ENCODE assay signal across 16 mouse cellular contexts in the genomic region with DNA sequence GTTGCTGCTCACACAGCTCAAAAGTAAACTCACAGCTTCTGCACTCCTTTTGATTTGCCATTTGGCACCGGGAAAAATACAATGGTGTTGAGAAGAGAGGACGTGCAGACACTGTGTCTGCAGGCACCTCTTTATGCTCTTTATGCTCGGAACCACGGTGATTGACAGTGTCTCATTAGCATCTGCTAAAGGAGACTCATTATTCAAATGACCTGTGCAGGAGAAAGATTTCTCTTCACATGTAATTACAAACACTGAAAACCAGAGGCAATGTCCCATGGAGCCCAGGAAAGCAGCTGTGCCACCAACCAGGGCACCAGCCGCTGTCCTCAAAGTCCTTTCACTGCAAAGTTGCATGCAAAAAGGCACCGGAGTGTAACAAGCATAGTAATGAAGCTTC.
A peak's percentile ranks its signal among the peaks of the same experiment; 100 is the strongest.
DNase-seq lines count a peak whose midpoint lies in the region; ATAC-seq lines count a peak whose summit lies in the region.
"Had no signal": no experiment of that assay in that cellular context is flagged by ENCODE, and none has a peak within 500 bp of the region (broad histone marks: within the 10 kb centered on the region; RNA-seq: fewer than 3 reads in every experiment).

No protein-coding gene starts in this region.

- H3K4me3 ChIP-seq in forebrain, embryonic 13.5 days, result no peak overlapping the region
- H3K4me3 ChIP-seq in hindbrain, embryonic 15.5 days, result no peak overlapping the region
- H3K4me3 ChIP-seq in neural tube, embryonic 13.5 days, result no peak overlapping the region
- H3K4me3 ChIP-seq: heart, embryonic 12.5 days; liver, embryonic 12.5 days had no signal

- DNase-seq in frontal cortex, postnatal 25 days (ENCODE audit: low spot score in 2 of 2), result no peak
- no peak for DNase-seq in lung, adult 18-20 months
- DNase-seq in urinary bladder, postnatal 14 days (ENCODE audit: low spot score), result no peak
- no peak for DNase-seq in layer of hippocampus, adult 18-20 months (ENCODE audit: low spot score in 2 of 2)
- DNase-seq: cerebellum, adult 18-20 months; heart, postnatal 4 days; kidney, adult 8-10 months; right cerebral cortex, postnatal 25 days had no signal

- H3K4me2 ChIP-seq in forebrain, embryonic 13.5 days, result peak overlapping the region; percentile 23; the same call in 1 of the 2 replicates
- H3K4me2 ChIP-seq in hindbrain, embryonic 15.5 days, result no peak overlapping the region
- H3K4me2 ChIP-seq in neural tube, embryonic 13.5 days, result peak overlapping the region; percentile 21; the same call in 1 of the 2 replicates
- H3K4me2 ChIP-seq: heart, embryonic 12.5 days; liver, embryonic 12.5 days had no signal

- H3K4me1 ChIP-seq in forebrain, embryonic 13.5 days, result peaks cover 27% of the 10 kb centered on the region
- H3K4me1 ChIP-seq in hindbrain, embryonic 15.5 days (replicated peaks), result peaks cover 17% of the 10 kb centered on the region; the same call in 1 of the 2 replicates
- H3K4me1 ChIP-seq in neural tube, embryonic 13.5 days (replicated peaks), result peaks cover 25% of the 10 kb centered on the region
- H3K4me1 ChIP-seq: heart, embryonic 12.5 days; liver, embryonic 12.5 days had no signal

- H3K36me3 ChIP-seq in forebrain, embryonic 13.5 days (ENCODE audit: poor library complexity, severe bottlenecking), result no peaks in the 10 kb centered on the region
- H3K36me3 ChIP-seq in hindbrain, embryonic 15.5 days, result no peaks in the 10 kb centered on the region
- no peaks in the 10 kb centered on the region for H3K36me3 ChIP-seq in neural tube, embryonic 13.5 days
- H3K36me3 ChIP-seq: heart, embryonic 12.5 days; liver, embryonic 12.5 days had no signal

- H3K27me3 ChIP-seq in forebrain, embryonic 13.5 days, result no peaks in the 10 kb centered on the region
- H3K27me3 ChIP-seq in hindbrain, embryonic 15.5 days, result no peaks in the 10 kb centered on the region
- H3K27me3 ChIP-seq in neural tube, embryonic 13.5 days, result no peaks in the 10 kb centered on the region
- H3K27me3 ChIP-seq: heart, embryonic 12.5 days; liver, embryonic 12.5 days; Patski had no signal

- 9% methylated on average over 6 of the region's 6 CpGs for WGBS in forebrain, embryonic 13.5 days
- WGBS in hindbrain, embryonic 15.5 days, result 7% methylated on average over 6 of the region's 6 CpGs
- 11% methylated on average over 6 of the region's 6 CpGs for WGBS in neural tube, embryonic 13.5 days

- peak overlapping the region; percentile 51; the same call in 1 of the 2 replicates for H3K27ac ChIP-seq in forebrain, embryonic 13.5 days
- no peak overlapping the region for H3K27ac ChIP-seq in hindbrain, embryonic 15.5 days (replicated peaks)
- H3K27ac ChIP-seq in neural tube, embryonic 13.5 days (replicated peaks), result 0 out of 2 replicates have a peak overlapping the region, but pooled peaks have one; percentile 23
- H3K27ac ChIP-seq: liver, embryonic 12.5 days had no signal

- peak; percentile 48 for ATAC-seq in frontal cortex, adult (ENCODE audit: low TSS enrichment)
- peak; percentile 94 for ATAC-seq in forebrain, embryonic 13.5 days
- ATAC-seq in hindbrain, embryonic 15.5 days (ENCODE audit: low FRiP score, low read depth), result peak; percentile 86
- ATAC-seq in neural tube, embryonic 13.5 days (ENCODE audit: low read depth), result peak; percentile 67
- ATAC-seq: liver, embryonic 12.5 days; lung, postnatal 0 days; Patski had no signal

- H3K9me3 ChIP-seq in forebrain, embryonic 13.5 days (replicated peaks), result no peaks in the 10 kb centered on the region
- no peaks in the 10 kb centered on the region for H3K9me3 ChIP-seq in hindbrain, embryonic 15.5 days
- H3K9me3 ChIP-seq in neural tube, embryonic 13.5 days, result no peaks in the 10 kb centered on the region
- H3K9me3 ChIP-seq: heart, embryonic 12.5 days; liver, embryonic 12.5 days had no signal

- H3K9ac ChIP-seq in forebrain, embryonic 13.5 days, result no peak overlapping the region
- H3K9ac ChIP-seq in hindbrain, embryonic 15.5 days, result no peak overlapping the region
- 0 out of 2 replicates have a peak overlapping the region, but pooled peaks have one; percentile 26 for H3K9ac ChIP-seq in neural tube, embryonic 13.5 days
- H3K9ac ChIP-seq: heart, embryonic 12.5 days; liver, embryonic 12.5 days had no signal
